Mouse (Mus musculus): Measurements from ENCODE around the gene Ak5. TPM values are rescaled to one million over a fixed set of nuclear protein-coding genes. Genes with fewer than 3 reads are reported as not detected.
"Not testable (repeated sequence)": the region's sequence is repeated elsewhere in the genome, so short reads cannot be mapped to it uniquely, and the experiment has no call there.

The Ak5 gene
- polyA plus RNA-seq, 1 experiment from 2014 or later, result 0.93 TPM

- not testable (repeated sequence) for H3K9ac ChIP-seq (ENCODE audit: low read length); H3K9me3 ChIP-seq (ENCODE audit: control insufficient read depth, low read length); H3K4me3 ChIP-seq (ENCODE audit: control insufficient read depth in 1 of 2, insufficient read depth in 1 of 2, low read depth in 1 of 2, low read length in 2 of 2); ATAC-seq (ENCODE audit: insufficient number of reproducible peaks, insufficient read depth, low FRiP score, low read depth); H3K27ac ChIP-seq (replicated peaks in 1 of 2; ENCODE audit: control insufficient read depth in 1 of 2, insufficient read depth in 1 of 2, low read depth in 2 of 2, low read length in 2 of 2); H3K27me3 ChIP-seq (ENCODE audit: control insufficient read depth, insufficient read depth, low read length); H3K4me2 ChIP-seq (ENCODE audit: low read length)
- H3K36me3 ChIP-seq (ENCODE audit: control insufficient read depth, insufficient read depth, low read length), result peaks cover 66% of the 10 kb centered on the region
- H3K4me1 ChIP-seq (ENCODE audit: control insufficient read depth in 2 of 2, insufficient read depth in 2 of 2, low read length in 2 of 2), result peaks cover 4 to 24% of the 10 kb centered on the region in 2 experiments; a peak in 3 of 4 replicates
- 88% methylated on average over 4 of the region's 4 CpGs for WGBS
These were observed 209.3 kb downstream of the Ak5 start for GRCm38 (mm10) chr3:152458875-152459274.

- peaks cover 73% of the 10 kb centered on the region for H3K36me3 ChIP-seq (ENCODE audit: control insufficient read depth, insufficient read depth, low read length)
- peaks cover 4 to 24% of the 10 kb centered on the region in 2 experiments; a peak in 3 of 4 replicates for H3K4me1 ChIP-seq (ENCODE audit: control insufficient read depth in 2 of 2, insufficient read depth in 2 of 2, low read length in 2 of 2)
- no peaks in the 10 kb centered on the region for H3K27me3 ChIP-seq (ENCODE audit: control insufficient read depth, insufficient read depth, low read length)
- WGBS, result 44% methylated on average over 2 of the region's 2 CpGs
- H3K9me3 ChIP-seq (ENCODE audit: control insufficient read depth, low read length), result no peaks in the 10 kb centered on the region
- peak; percentile 78 for ATAC-seq (ENCODE audit: insufficient number of reproducible peaks, insufficient read depth, low FRiP score, low read depth)
- H3K4me3 ChIP-seq (ENCODE audit: control insufficient read depth in 1 of 2, insufficient read depth in 1 of 2, low read depth in 1 of 2, low read length in 2 of 2), result no peak overlapping the region
- H3K4me2 ChIP-seq (ENCODE audit: low read length), result no peak overlapping the region
- no peak overlapping the region for H3K9ac ChIP-seq (ENCODE audit: low read length)
- H3K27ac ChIP-seq (replicated peaks in 1 of 2; ENCODE audit: control insufficient read depth in 1 of 2, insufficient read depth in 1 of 2, low read depth in 2 of 2, low read length in 2 of 2), result peak overlapping the region; percentile 63 to 67
These were observed 210.7 kb downstream of the Ak5 start for GRCm38 (mm10) chr3:152457308-152458035.

DNA sequence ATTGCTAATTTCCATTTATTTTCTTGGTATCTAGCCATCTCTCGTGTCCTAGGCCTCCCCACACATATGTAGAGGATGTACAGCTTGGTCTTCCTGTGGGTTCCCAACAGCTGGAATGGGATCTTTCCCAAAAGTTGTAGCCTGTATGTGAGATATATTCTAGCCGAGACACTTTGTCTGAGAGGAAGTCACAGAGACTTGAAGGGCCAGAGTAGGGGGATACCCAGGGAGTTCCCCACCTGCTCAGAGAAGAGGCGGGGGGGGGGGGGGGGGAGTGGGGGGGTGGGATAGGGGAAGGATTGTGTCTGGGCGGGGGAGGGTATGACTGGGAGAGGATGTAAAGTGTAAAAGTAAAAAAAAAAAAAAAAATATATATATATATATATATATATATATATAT, 215.0 kb downstream of the Ak5 start:
- no peaks in the 10 kb centered on the region for H3K27me3 ChIP-seq (ENCODE audit: control insufficient read depth, insufficient read depth, low read length)
- peaks cover 89% of the 10 kb centered on the region for H3K36me3 ChIP-seq (ENCODE audit: control insufficient read depth, insufficient read depth, low read length)
- H3K4me2 ChIP-seq (ENCODE audit: low read length), result no peak overlapping the region
- H3K27ac ChIP-seq (replicated peaks in 1 of 2; ENCODE audit: control insufficient read depth in 1 of 2, insufficient read depth in 1 of 2, low read depth in 2 of 2, low read length in 2 of 2), result no peak overlapping the region
- ATAC-seq (ENCODE audit: insufficient number of reproducible peaks, insufficient read depth, low FRiP score, low read depth), result no peak
- H3K9me3 ChIP-seq (ENCODE audit: control insufficient read depth, low read length), result no peaks in the 10 kb centered on the region
- H3K4me3 ChIP-seq (ENCODE audit: control insufficient read depth in 1 of 2, insufficient read depth in 1 of 2, low read depth in 1 of 2, low read length in 2 of 2), result no peak overlapping the region
- H3K4me1 ChIP-seq (ENCODE audit: control insufficient read depth in 2 of 2, insufficient read depth in 2 of 2, low read length in 2 of 2), result peaks cover 0 to 9% of the 10 kb centered on the region in 2 experiments; a peak in 2 of 4 replicates
- 86% methylated on average over 4 of the region's 4 CpGs for WGBS
- H3K9ac ChIP-seq (ENCODE audit: low read length), result no peak overlapping the region

DNA sequence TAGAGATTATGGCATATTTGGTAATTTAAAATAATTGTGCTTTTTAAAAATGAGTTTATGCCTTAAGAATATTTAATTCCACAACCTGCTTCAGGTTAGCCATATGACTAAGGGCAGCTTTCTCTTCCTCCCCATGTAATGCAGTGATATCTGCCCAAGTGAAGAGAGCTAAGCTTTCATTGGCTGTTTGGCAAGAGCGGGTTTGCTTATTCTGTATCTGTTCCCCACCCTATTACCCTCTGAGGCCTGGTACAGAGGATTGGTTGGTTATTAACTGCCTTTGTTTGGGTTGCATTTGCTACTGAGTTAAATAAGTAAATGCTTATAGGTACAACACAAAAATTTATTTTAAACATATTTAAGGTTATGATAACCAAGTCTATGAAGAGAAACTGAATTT, 221.2 kb downstream of the Ak5 start:
- Histone ChIP-seq H3K4me2 (ENCODE audit: low read length) (no peak overlapping the region), H3K36me3 (ENCODE audit: control insufficient read depth, insufficient read depth, low read length) (peaks cover 42% of the 10 kb centered on the region), H3K27me3 (ENCODE audit: control insufficient read depth, insufficient read depth, low read length) (no peaks in the 10 kb centered on the region), H3K9me3 (ENCODE audit: control insufficient read depth, low read length) (no peaks in the 10 kb centered on the region), H3K27ac (replicated peaks in 1 of 2; ENCODE audit: control insufficient read depth in 1 of 2, insufficient read depth in 1 of 2, low read depth in 2 of 2, low read length in 2 of 2) (no peak overlapping the region), H3K4me1 (ENCODE audit: control insufficient read depth in 2 of 2, insufficient read depth in 2 of 2, low read length in 2 of 2) (no peaks in the 10 kb centered on the region), H3K4me3 (ENCODE audit: control insufficient read depth in 1 of 2, insufficient read depth in 1 of 2, low read depth in 1 of 2, low read length in 2 of 2) (no peak overlapping the region), H3K9ac (ENCODE audit: low read length) (no peak overlapping the region)
- ATAC-seq (ENCODE audit: insufficient number of reproducible peaks, insufficient read depth, low FRiP score, low read depth), result no peak
- WGBS, result 85% methylated on average over 1 of the region's 1 CpGs

DNA sequence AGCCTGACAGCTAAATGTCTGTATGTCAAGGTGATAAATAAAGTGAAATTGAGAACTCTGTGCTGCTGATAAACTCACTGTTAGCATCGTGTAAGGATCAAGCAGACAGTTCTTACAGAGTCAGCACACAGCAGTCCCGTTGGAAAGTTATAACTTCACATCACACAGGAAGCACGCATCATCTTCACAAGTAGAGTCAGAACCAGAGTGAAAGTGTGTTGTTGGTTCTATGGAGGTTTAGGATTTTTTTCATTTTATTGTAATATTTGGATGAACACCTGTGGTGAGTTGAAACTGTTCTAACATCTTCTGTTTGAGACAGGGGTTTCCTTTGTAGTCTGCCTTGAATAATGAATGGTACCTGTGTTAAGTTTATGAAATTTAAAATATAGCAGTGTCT, 224.0 kb downstream of the Ak5 start:
- H3K36me3 ChIP-seq (ENCODE audit: control insufficient read depth, insufficient read depth, low read length), result peaks cover 13% of the 10 kb centered on the region
- WGBS, result 86% methylated on average over 3 of the region's 3 CpGs

GRCm38 (mm10) chr3:152442795-152443194, 225.4 kb downstream of the Ak5 start:
- no peaks in the 10 kb centered on the region for H3K9me3 ChIP-seq (ENCODE audit: control insufficient read depth, low read length)
- H3K36me3 ChIP-seq (ENCODE audit: control insufficient read depth, insufficient read depth, low read length), result peaks cover 8% of the 10 kb centered on the region; the same call in 1 of the 2 replicates
- no peak for ATAC-seq (ENCODE audit: insufficient number of reproducible peaks, insufficient read depth, low FRiP score, low read depth)
- no peak overlapping the region for H3K27ac ChIP-seq (replicated peaks in 1 of 2; ENCODE audit: control insufficient read depth in 1 of 2, insufficient read depth in 1 of 2, low read depth in 2 of 2, low read length in 2 of 2)
- H3K4me1 ChIP-seq (ENCODE audit: control insufficient read depth in 2 of 2, insufficient read depth in 2 of 2, low read length in 2 of 2), result no peaks in the 10 kb centered on the region; a peak in 1 of 4 replicates
- no peaks in the 10 kb centered on the region for H3K27me3 ChIP-seq (ENCODE audit: control insufficient read depth, insufficient read depth, low read length)
- 93% methylated on average over 4 of the region's 4 CpGs for WGBS
- no peak overlapping the region for H3K9ac ChIP-seq (ENCODE audit: low read length)
- H3K4me3 ChIP-seq (ENCODE audit: control insufficient read depth in 1 of 2, insufficient read depth in 1 of 2, low read depth in 1 of 2, low read length in 2 of 2), result no peak overlapping the region
- H3K4me2 ChIP-seq (ENCODE audit: low read length), result no peak overlapping the region

More for the DNA sequence above, 224.0 kb downstream of the Ak5 start:
- H3K9me3 ChIP-seq (ENCODE audit: control insufficient read depth, low read length), result no peaks in the 10 kb centered on the region
- no peak overlapping the region for H3K4me3 ChIP-seq (ENCODE audit: control insufficient read depth in 1 of 2, insufficient read depth in 1 of 2, low read depth in 1 of 2, low read length in 2 of 2)
- H3K9ac ChIP-seq (ENCODE audit: low read length), result no peak overlapping the region
- ATAC-seq (ENCODE audit: insufficient number of reproducible peaks, insufficient read depth, low FRiP score, low read depth), result no peak
- H3K4me2 ChIP-seq (ENCODE audit: low read length), result no peak overlapping the region
- H3K27ac ChIP-seq (replicated peaks in 1 of 2; ENCODE audit: control insufficient read depth in 1 of 2, insufficient read depth in 1 of 2, low read depth in 2 of 2, low read length in 2 of 2), result no peak overlapping the region
- H3K4me1 ChIP-seq (ENCODE audit: control insufficient read depth in 2 of 2, insufficient read depth in 2 of 2, low read length in 2 of 2), result no peaks in the 10 kb centered on the region; a peak in 1 of 4 replicates
- no peaks in the 10 kb centered on the region for H3K27me3 ChIP-seq (ENCODE audit: control insufficient read depth, insufficient read depth, low read length)

DNA sequence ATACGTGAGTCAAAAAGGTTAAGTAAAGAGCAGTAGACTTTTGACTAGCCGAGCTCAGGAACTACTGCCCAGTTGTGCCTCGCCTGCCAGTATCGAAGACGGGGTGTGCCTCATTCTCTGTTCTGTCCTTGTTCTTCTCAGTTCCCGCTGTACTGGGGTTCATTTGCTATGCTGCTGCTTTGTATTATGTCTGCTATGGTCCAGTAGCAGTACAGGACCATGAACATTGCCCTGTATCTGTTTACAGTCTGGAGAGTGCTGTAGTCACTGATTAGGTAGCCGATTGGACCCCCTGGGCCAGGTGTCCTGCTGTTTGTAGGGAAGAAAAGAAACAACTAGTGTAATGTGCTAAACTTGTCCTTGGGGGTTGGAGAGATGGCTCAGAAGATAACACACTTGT, 230.1 kb downstream of the Ak5 start:
- H3K9ac ChIP-seq (ENCODE audit: low read length), result no peak overlapping the region
- no peak overlapping the region for H3K4me3 ChIP-seq (ENCODE audit: control insufficient read depth in 1 of 2, insufficient read depth in 1 of 2, low read depth in 1 of 2, low read length in 2 of 2)
- H3K4me1 ChIP-seq (ENCODE audit: control insufficient read depth in 2 of 2, insufficient read depth in 2 of 2, low read length in 2 of 2), result no peaks in the 10 kb centered on the region; a peak in 1 of 4 replicates
- no peaks in the 10 kb centered on the region for H3K27me3 ChIP-seq (ENCODE audit: control insufficient read depth, insufficient read depth, low read length)
- 96% methylated on average over 7 of the region's 7 CpGs for WGBS
- no peak for ATAC-seq (ENCODE audit: insufficient number of reproducible peaks, insufficient read depth, low FRiP score, low read depth)
- H3K4me2 ChIP-seq (ENCODE audit: low read length), result no peak overlapping the region
- H3K36me3 ChIP-seq (ENCODE audit: control insufficient read depth, insufficient read depth, low read length), result peaks cover 11% of the 10 kb centered on the region; the same call in 1 of the 2 replicates
- no peaks in the 10 kb centered on the region for H3K9me3 ChIP-seq (ENCODE audit: control insufficient read depth, low read length)
- H3K27ac ChIP-seq (replicated peaks in 1 of 2; ENCODE audit: control insufficient read depth in 1 of 2, insufficient read depth in 1 of 2, low read depth in 2 of 2, low read length in 2 of 2), result no peak overlapping the region

DNA sequence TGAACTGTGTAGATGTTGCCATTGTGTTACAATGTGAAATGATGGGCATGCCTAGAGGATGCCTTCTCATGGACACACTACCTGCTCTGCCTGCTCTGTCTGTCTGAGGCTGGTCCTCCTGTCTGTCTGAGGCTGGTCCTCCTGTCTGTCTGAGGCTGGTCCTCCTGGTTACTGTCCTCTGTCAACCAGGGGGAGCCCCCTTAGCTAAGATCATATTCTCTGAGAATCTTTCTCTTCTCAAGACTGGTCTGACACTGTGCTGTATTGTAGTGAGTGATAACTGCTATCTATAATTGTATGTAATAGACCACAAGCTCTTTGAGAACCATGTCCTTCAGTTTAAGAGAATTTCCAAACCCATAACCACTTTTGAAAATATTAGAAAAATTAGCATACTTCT, 232.6 kb downstream of the Ak5 start:
- no peak overlapping the region for H3K9ac ChIP-seq (ENCODE audit: low read length)
- H3K27ac ChIP-seq (replicated peaks in 1 of 2; ENCODE audit: control insufficient read depth in 1 of 2, insufficient read depth in 1 of 2, low read depth in 2 of 2, low read length in 2 of 2), result no peak overlapping the region
- H3K27me3 ChIP-seq (ENCODE audit: control insufficient read depth, insufficient read depth, low read length), result no peaks in the 10 kb centered on the region
- no peaks in the 10 kb centered on the region for H3K9me3 ChIP-seq (ENCODE audit: control insufficient read depth, low read length)
- H3K4me1 ChIP-seq (ENCODE audit: control insufficient read depth in 2 of 2, insufficient read depth in 2 of 2, low read length in 2 of 2), result no peaks in the 10 kb centered on the region
- H3K4me2 ChIP-seq (ENCODE audit: low read length), result no peak overlapping the region
- H3K4me3 ChIP-seq (ENCODE audit: control insufficient read depth in 1 of 2, insufficient read depth in 1 of 2, low read depth in 1 of 2, low read length in 2 of 2), result no peak overlapping the region
- no peak for ATAC-seq (ENCODE audit: insufficient number of reproducible peaks, insufficient read depth, low FRiP score, low read depth)
- H3K36me3 ChIP-seq (ENCODE audit: control insufficient read depth, insufficient read depth, low read length), result peaks cover 18% of the 10 kb centered on the region

Data from heart, embryonic 14.5 days (tissue).